Mouse (Mus musculus) adrenal gland, adult 2 months (tissue): ENCODE measurements around the gene Rassf1. TPM values are rescaled to one million over a fixed set of nuclear protein-coding genes. Genes with fewer than 3 reads are reported as not detected.

Experiments used
- DNase-seq: peaks from one replicate; pipeline ENCODE4 v3.0.0; 2021
- long read RNA-seq: library from polyadenylated mRNA; stranded (forward); transcript quantifications from one replicate; pipeline ENCODE4 v2.0.0, GENCODE M21; 2021
- polyA plus RNA-seq: library from polyadenylated mRNA; depleted of rRNA; stranded (reverse); fragments of >200 nt; gene quantifications from 2 replicates; pipeline ENCODE4 v1.2.3, GENCODE M21; 2012; rRNA removed
- total RNA-seq, 2 experiments: library from RNA; stranded (reverse); gene quantifications; 2 replicates each; pipeline ENCODE4 v1.2.3; 2021

The Rassf1 gene
- total RNA-seq (10 to 100 TPM; 15.5 to 18.6 TPM), polyA plus RNA-seq (15.3 and 16.7 TPM in 2 replicates)
- long read RNA-seq, transcript Rassf1-201 (5 exons, 1,727 nt): major isoform, 18 of 20 reads
- long read RNA-seq, partial matches to known transcripts: 0 of 20 reads
- long read RNA-seq, other reads (novel, unspliced or antisense): 1 of 20 reads

DNA sequence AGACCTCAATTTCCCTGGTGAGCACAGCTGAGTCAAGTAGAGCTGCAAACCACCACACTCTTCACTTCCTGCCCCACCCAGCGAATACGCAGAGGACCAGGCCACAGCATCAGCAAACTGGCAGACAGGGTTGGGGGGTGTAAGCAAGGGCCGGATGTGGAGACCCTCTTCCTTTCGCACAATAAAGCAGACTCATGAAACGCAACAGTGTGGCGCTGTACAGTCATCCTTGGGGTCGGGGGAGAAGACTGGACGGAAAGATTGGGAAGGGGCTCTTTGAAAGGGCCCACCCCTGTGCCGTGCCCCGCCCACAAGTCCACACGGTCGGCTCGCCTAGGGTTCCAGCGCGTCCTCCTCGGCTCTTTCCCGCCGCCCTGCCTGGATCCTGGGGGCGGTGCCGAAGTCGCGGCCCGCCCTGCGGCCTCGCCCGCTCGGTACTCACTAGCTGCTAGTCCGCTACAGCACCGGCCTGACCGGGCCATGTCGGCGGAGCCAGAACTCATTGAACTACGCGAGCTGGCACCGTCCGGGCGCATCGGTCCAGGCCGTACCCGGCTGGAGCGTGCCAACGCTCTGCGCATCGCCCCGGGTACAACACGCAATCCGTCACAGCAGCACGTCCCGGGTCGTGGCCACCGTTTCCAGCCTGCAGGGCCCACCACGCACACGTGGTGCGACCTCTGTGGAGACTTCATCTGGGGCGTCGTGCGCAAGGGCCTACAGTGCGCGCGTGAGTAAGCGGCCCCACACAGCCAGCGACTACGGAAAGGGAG, at the start of gene Rassf1:
Gene Rassf1, plus strand, starts transcription at position 439 of the 773 bp plus-strand sequence.
- DNase-seq: peak; percentile 85

- no peak for DNase-seq
These were observed 49.1 kb upstream of the Rassf1 start for GRCm38 (mm10) chr9:107502131-107502846.

- no peak for DNase-seq
These were observed 46.5 kb upstream of the Rassf1 start for GRCm38 (mm10) chr9:107504662-107505537.

DNA sequence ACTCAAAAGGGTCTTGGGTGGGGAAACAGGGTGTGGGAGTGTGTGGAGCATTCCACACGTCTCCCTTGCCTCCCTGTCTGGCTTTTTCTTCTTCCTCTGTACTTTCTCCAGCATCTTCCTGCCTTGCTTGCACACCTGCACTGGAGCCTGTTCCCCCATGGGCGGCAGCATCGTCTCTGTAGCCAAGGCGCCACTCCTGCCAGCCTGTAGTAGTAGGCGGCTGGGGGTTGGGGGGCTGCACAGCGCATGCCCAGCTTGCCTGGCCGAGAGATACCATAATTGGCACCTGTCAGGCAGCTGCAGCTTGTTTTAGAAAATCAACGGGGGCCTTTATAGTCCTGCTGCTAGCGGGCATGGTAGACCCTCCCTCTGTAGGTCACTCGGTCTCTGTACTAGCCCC, 43.1 kb upstream of the Rassf1 start:
- no peak for DNase-seq

DNA sequence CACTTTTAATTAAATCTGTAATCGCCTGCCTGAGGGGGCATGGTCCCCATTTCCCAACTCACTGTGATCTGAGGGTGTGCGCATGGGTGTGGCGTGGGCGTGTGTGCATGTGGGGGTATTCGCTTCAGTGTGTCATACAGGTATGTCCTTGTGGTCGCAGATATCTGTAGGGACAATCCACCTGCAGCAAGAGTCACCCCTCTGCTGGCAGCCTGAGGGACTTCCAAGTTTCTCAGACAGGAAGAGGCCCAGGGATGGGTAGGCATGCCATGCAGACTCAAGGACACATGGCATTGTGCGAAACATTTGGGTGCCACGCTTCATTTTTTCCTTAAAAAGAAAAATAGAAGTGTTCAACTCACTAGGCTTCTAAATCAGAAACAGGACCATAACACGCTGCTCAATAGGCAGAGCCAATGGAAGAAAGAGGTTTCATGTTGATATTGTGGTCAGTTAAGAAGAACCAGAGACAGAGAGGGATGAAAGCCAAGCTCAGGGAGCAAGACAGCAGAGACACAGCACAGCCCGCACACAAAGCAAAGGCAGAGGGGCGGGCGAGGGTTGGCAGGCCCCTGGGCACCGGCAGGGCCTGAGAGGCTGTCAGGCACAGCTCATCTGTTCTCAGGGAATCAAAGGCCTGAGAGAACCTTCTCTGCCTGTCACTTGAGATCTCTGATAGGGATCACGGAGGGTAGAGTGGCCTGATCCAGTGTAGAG, 40.8 kb upstream of the Rassf1 start:
- no peak for DNase-seq

DNA sequence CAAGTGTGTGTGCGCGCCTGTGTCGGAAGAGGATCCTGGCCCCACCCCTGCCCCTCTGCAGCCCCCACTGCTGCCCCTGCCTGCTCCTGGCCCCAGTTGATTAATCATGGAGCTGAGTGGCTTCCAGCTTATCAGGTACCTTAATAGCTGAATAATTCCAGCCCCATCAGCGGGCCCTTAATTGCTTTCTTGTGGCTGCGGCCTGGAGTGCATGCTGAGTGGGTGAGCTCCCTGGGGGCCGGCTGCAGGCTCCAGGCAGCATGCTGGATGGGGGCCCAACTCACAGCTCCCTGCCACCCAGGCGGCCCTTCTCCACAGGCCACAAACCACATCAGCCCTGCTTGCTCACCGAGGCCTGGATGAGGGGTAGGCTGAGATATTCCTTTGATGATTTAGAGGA, 39.9 kb upstream of the Rassf1 start:
- no peak for DNase-seq

DNA sequence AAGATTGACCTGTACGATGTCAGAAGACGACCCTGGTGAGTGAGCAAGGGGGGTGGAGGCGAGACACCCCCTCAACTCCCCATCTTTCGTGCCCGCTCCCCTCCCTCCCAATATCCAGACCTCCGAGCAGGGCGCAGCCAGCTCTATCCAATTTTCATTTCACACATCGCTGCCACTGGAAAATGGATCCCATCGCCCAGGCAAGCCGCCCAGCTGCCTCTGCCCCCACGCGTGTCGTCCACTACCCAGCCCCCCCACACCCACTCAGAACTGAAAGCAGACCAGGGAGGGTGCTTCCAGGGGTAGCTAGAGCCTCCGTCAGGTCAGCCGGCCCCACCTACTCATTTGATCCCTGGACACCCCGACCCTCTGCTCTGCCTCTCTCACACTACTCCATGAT, 39.0 kb upstream of the Rassf1 start:
- DNase-seq: no peak

- peak; percentile 80 for DNase-seq
These were observed 36.9 kb upstream of the Rassf1 start for GRCm38 (mm10) chr9:107514303-107514955.

DNA sequence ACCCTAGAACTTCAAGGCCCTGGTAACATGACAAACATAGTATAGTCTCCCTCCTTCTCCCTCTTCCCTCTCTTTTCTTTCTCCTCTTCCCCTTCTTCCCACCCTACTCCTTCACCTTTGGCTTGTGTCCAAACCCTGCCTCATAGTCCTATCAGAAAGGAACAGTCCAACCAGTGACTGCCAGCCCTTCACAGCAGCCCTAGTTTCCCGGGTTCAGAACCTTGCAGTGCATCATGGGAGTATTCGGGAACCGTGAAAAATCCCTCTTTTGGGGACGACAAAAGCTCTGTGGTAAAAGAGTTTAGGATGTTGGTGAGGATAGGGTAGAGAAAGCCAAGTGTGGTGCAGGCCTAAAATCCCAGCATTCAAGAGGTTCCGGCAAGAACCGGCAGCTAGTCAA, 31.0 kb upstream of the Rassf1 start:
- DNase-seq: no peak

DNA sequence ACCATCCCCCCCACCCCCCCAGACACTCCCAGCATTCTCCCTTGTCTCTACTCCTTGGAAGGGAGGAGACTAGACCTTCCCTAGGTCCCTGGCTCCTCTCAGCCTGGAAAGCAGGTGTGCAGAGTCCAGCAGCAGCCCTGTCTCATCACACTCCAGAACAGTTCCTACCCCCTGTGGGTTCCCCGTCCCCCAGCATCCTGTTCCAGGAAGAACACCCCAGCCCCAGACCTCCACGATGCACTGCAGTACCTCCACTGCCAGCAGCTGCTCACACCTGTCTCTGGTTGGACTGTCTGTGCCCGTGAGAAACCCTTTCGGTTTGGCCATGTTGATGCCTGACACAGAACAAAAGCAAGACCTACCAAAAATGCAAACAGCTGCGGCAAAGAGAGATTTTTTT, 30.2 kb upstream of the Rassf1 start:
- DNase-seq: no peak

DNA sequence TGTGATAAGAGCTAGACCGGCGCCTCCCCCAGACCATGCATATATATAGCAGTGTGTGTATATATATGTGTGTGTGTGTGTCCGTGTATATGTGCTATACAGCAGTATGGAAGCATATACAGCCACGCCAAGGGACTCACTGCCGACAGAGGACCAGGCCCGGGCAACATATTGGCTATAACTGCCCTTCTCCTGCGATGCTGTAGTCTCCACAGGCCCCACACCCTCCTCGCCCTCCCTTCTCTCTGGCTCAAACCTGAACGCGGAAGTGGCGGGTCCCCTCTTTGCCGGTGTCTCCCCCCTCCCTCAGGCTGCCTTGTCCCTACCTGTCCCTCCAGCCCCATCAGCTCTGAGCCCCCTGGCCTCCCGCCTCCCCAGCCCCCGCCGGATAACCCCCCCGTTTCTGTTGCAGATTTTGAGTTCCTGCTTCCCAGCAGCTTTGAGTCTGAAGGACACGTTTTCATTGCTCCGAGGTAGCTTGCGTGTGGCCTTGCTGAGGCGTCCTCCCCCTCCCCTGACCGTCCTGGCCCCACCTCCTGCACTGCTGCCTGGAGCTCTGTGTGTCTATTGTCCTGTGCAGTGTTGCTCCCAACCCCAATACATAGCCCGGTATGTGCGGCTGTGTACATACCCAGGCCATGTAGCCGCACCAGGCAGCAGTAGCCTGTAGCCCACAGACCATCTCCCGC, 29.5 kb upstream of the Rassf1 start:
- DNase-seq: peak; percentile 63

GRCm38 (mm10) chr9:107522400-107522711, 29.0 kb upstream of the Rassf1 start:
- no peak for DNase-seq

DNA sequence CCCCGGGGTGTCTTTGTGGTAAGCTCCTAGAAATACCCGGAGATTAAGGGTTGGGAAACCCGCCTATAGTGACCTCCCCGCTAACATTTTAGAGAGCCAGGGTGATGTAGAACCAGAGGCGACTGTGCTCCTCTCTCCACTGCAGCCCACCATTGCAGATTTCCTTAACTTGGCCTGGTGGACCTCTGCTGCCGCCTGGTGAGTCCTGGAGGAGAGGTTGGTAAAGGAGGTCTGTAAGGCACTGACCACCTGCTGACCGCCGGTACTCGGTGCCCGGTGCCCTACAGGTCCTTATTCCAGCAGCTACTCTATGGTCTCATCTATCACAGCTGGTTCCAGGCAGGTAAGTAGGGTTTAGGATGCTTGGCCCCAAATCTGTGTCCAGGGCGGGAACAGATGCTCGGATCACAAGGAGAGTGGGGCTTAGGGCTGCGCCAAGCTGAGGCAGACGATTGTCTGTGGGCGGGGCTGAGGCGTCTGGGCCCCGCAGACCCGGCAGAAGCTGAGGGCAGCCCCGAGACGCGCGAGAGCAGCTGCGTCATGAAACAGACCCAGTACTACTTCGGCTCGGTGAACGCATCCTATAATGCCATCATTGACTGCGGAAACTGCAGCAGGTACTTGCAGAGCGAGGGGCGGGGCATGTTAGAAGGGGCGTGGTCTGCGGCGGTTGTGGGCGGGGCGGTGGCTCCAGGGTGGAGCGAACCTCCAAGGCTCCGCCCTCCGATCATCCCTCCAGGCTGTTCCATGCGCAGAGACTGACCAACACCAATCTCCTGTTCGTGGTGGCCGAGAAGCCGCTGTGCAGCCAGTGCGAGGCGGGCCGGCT, 24.9 kb upstream of the Rassf1 start:
- DNase-seq: peak; percentile 84

DNA sequence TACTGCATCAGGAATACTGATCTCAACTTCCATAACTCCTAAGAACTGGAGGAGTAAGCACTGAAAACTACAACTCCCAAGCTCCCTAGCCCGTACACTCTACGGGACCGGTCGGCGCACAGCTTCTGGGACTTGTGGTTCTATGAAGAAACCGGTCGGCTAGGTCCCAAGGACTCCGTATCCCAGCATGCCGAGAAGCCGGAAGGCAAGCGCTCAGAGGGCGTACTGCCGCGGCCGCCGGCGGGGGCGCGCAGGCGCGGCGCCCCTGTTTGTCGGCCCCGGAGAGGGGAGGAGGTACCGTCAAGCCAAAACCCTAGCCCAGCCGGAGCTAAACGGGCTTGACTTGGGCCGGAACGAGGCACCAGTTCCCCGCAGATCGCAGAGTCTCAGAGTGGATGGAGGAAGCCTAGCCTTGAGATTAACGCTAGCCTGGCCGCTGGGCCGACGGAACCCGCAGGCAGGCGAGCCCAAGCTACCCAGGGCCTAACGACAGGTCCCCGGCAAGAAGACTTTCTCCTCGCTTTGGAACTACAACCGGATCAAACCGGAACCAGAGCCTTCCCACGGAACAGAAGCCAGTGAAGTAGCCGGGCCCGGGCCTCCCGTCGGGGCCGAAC, 17.5 kb upstream of the Rassf1 start, which contains the start of gene Tmem115:
Gene Tmem115, plus strand, starts transcription at position 155 of the 617 bp plus-strand sequence.
- DNase-seq: peak; percentile 97

- DNase-seq: no peak
These were observed 16.8 kb upstream of the Rassf1 start for GRCm38 (mm10) chr9:107534408-107535202.

DNA sequence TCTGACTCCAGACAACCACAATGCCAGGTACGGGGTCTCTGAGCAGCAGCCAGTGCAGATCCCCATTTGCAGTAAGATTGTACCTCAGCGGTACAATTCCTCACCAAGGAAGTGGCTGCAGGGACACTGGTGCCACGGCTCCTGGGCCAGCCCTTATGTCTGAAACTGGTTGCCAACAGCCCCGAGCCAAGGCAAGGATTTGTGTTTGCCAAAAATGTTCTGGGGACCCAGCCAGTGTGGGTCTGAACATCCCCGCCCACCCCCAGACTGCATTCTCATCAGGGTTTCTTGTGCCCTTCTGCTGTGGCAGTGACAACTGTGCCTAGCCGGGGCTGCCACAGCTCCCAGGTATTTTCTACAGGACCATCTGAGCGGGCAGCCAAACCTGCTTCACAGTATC, 13.1 kb upstream of the Rassf1 start:
- DNase-seq: no peak

GRCm38 (mm10) chr9:107538711-107539110, 12.6 kb upstream of the Rassf1 start:
- DNase-seq: no peak

DNA sequence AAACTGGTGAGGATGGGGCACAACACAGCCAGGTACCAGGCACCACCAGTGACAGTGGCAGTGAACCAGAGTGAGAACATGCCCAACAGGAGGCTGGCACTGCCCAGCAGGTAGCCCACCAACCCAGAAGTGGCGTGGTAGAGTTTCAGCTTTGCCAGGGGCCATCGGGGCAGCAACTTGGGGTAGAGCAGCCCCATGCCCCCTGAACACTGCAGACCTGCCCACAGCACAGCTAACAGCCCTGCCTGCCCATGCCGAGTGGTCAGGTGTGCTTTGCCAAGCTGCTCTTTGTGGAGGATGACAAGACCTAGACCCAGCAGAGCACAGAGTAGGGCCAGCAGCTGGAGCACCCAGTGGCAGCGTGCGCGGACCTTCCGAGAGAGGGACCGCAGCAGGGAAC, 11.4 kb upstream of the Rassf1 start:
- DNase-seq: no peak
